Mouse (Mus musculus): Measurements from ENCODE around the gene Ammecr1. TPM values are rescaled to one million over a fixed set of nuclear protein-coding genes. Genes with fewer than 3 reads are reported as not detected.

Ammecr1 gene
- total RNA-seq (2022): 1 to 10 TPM; 2.8 to 3.4 (median 3.1) TPM

GRCm38 (mm10) chrX:142966008-142966966 lies at the start of gene Ammecr1:
Ammecr1 (minus strand) TSS chrX:142966728.
- DNase-seq (ENCODE audit: low spot score in 2 of 2): peak; percentile 29 to 53

GRCm38 (mm10) chrX:143014118-143014517 lies 47.6 kb upstream of the Ammecr1 start:
- no peak for DNase-seq (ENCODE audit: low spot score in 2 of 2)

GRCm38 (mm10) chrX:143012334-143012733 lies 45.8 kb upstream of the Ammecr1 start:
- DNase-seq (ENCODE audit: low spot score in 2 of 2): no peak

GRCm38 (mm10) chrX:143011865-143012264 lies 45.3 kb upstream of the Ammecr1 start:
- no peak for DNase-seq (ENCODE audit: low spot score in 2 of 2)

GRCm38 (mm10) chrX:143004131-143004846 lies 37.8 kb upstream of the Ammecr1 start:
- DNase-seq (ENCODE audit: low spot score in 2 of 2): no peak

- no peak for DNase-seq (ENCODE audit: low spot score in 2 of 2)
These were observed 30.7 kb upstream of the Ammecr1 start for GRCm38 (mm10) chrX:142997214-142997613.

GRCm38 (mm10) chrX:142994514-142994913 lies 28.0 kb upstream of the Ammecr1 start:
- DNase-seq (ENCODE audit: low spot score in 2 of 2): no peak

- DNase-seq (ENCODE audit: low spot score in 2 of 2): no peak
These were observed 17.6 kb upstream of the Ammecr1 start for GRCm38 (mm10) chrX:142984170-142984569.

GRCm38 (mm10) chrX:142983638-142984037 lies 17.1 kb upstream of the Ammecr1 start:
- no peak for DNase-seq (ENCODE audit: low spot score in 2 of 2)

- no peak for DNase-seq (ENCODE audit: low spot score in 2 of 2)
These were observed 15.1 kb upstream of the Ammecr1 start for GRCm38 (mm10) chrX:142981530-142982130.

- no peak for DNase-seq (ENCODE audit: low spot score in 2 of 2)
These were observed 14.5 kb upstream of the Ammecr1 start for GRCm38 (mm10) chrX:142980855-142981529.

GRCm38 (mm10) chrX:142979224-142979623 lies 12.7 kb upstream of the Ammecr1 start:
- DNase-seq (ENCODE audit: low spot score in 2 of 2): no peak

GRCm38 (mm10) chrX:142972443-142972970 lies 6.0 kb upstream of the Ammecr1 start:
- DNase-seq (ENCODE audit: low spot score in 2 of 2): no peak

GRCm38 (mm10) chrX:142971759-142972158 lies 5.2 kb upstream of the Ammecr1 start:
- DNase-seq (ENCODE audit: low spot score in 2 of 2): no peak

- no peak for DNase-seq (ENCODE audit: low spot score in 2 of 2)
These were observed 539 bp upstream of the Ammecr1 start for GRCm38 (mm10) chrX:142967067-142967466.

- DNase-seq (ENCODE audit: low spot score in 2 of 2): peak in 1 of 2 experiments; percentile 2
These were observed 1.1 kb downstream of the Ammecr1 start for GRCm38 (mm10) chrX:142965236-142966007.

GRCm38 (mm10) chrX:142960434-142960833 lies 6.1 kb downstream of the Ammecr1 start:
- no peak for DNase-seq (ENCODE audit: low spot score in 2 of 2)

GRCm38 (mm10) chrX:142959674-142960307 lies 6.7 kb downstream of the Ammecr1 start:
- DNase-seq (ENCODE audit: low spot score in 2 of 2): no peak

- no peak for DNase-seq (ENCODE audit: low spot score in 2 of 2)
These were observed 38.1 kb downstream of the Ammecr1 start for GRCm38 (mm10) chrX:142928430-142928829.

- no peak for DNase-seq (ENCODE audit: low spot score in 2 of 2)
These were observed 49.1 kb downstream of the Ammecr1 start for GRCm38 (mm10) chrX:142917394-142917793.
